Mouse (Mus musculus) cerebellum, postnatal 36 days (tissue): ENCODE measurements around the gene Zfp82.
A peak's percentile ranks its signal among the peaks of the same experiment; 100 is the strongest.
"Not testable (repeated sequence)": the region's sequence is repeated elsewhere in the genome, so short reads cannot be mapped to it uniquely, and the experiment has no call there.

ENCODE experiments used
- DNase-seq, 2 experiments: peaks; one replicate each; pipeline ENCODE4 v3.0.0; 2021 to 2022; ENCODE audit warnings: mixed read lengths in 2 of 2

Gene Zfp82

GRCm38 (mm10) chr7:30072146-30073028, at the start of gene Zfp82:
TSS of gene Zfp82 (minus strand) at chr7:30072900.
- DNase-seq = peak; percentile 86 to 89

- no peak for DNase-seq
Observed at GRCm38 (mm10) chr7:30122188-30122530, 49.5 kb upstream of the Zfp82 start.

- peak; percentile 89 to 94 for DNase-seq
Observed at GRCm38 (mm10) chr7:30121308-30122187, 48.8 kb upstream of the Zfp82 start, which contains the start of gene Zfp382. TSS of gene Zfp382 (plus strand) at chr7:30121942.

GRCm38 (mm10) chr7:30117935-30118334, 45.2 kb upstream of the Zfp82 start:
- DNase-seq = not testable (repeated sequence)

- no peak for DNase-seq
Observed at GRCm38 (mm10) chr7:30116076-30116475, 43.4 kb upstream of the Zfp82 start.

- DNase-seq = peak; percentile 70 to 73
Observed at GRCm38 (mm10) chr7:30099297-30099696, 26.6 kb upstream of the Zfp82 start.

GRCm38 (mm10) chr7:30095551-30096125, 22.9 kb upstream of the Zfp82 start:
- no peak for DNase-seq

- peak; percentile 88 to 93 for DNase-seq
Observed at GRCm38 (mm10) chr7:30094646-30095429, 22.1 kb upstream of the Zfp82 start, which contains the start of gene Zfp260. TSS of gene Zfp260 (plus strand) at chr7:30094777.

GRCm38 (mm10) chr7:30093918-30094415, 21.3 kb upstream of the Zfp82 start:
- no peak for DNase-seq

GRCm38 (mm10) chr7:30092666-30093065, 20.0 kb upstream of the Zfp82 start:
- DNase-seq = no peak

- DNase-seq = no peak
Observed at GRCm38 (mm10) chr7:30090970-30091585, 18.4 kb upstream of the Zfp82 start.

GRCm38 (mm10) chr7:30090092-30090969, 17.6 kb upstream of the Zfp82 start, which contains the start of the genes Gm26920 and Zfp566:
TSS of gene Gm26920 (minus strand) at chr7:30090410.
TSS of gene Zfp566 (minus strand) at chr7:30090527.
- DNase-seq = peak; percentile 94 to 96

GRCm38 (mm10) chr7:30089405-30089804, 16.7 kb upstream of the Zfp82 start:
- no peak for DNase-seq

- no peak for DNase-seq
Observed at GRCm38 (mm10) chr7:30086524-30086923, 13.8 kb upstream of the Zfp82 start.

GRCm38 (mm10) chr7:30064622-30065021, 8.1 kb downstream of the Zfp82 start:
- no peak for DNase-seq

GRCm38 (mm10) chr7:30062478-30062877, 10.2 kb downstream of the Zfp82 start:
- no peak for DNase-seq

- DNase-seq = no peak
Observed at GRCm38 (mm10) chr7:30060341-30060740, 12.4 kb downstream of the Zfp82 start.

GRCm38 (mm10) chr7:30053591-30053990, 19.1 kb downstream of the Zfp82 start:
- no peak for DNase-seq

GRCm38 (mm10) chr7:30050882-30051548, 21.7 kb downstream of the Zfp82 start, which contains the start of gene Zfp14:
TSS of gene Zfp14 (minus strand) at chr7:30051380.
- DNase-seq = peak; percentile 94

GRCm38 (mm10) chr7:30048126-30048525, 24.6 kb downstream of the Zfp82 start:
- no peak for DNase-seq
